Comparison of ENCODE assay signal across 21 mouse cellular contexts in the genomic region with DNA sequence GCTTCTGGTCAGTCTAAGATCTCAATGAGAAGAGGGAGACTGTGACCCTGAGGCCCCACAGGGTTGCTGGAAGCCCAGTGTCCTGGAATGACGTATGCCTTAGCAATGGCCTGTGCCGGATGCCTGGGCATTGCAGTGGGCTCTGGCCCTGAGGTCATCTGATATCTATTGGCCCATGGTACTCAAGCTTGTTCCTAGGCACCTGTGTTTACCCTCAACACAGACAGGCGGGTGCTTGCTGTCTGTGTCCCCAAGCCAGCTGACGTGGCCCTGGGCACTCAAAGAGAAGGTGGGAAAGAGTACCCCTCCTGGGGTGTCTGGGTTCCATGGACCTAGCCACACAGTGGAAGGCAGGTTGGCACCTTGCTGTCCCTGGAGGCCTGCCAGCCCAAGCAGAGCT.
"Had no signal": no experiment of that assay in that cellular context is flagged by ENCODE, and none has a peak within 500 bp of the region (broad histone marks: within the 10 kb centered on the region; RNA-seq: fewer than 3 reads in every experiment).

No protein-coding gene starts in this region.

- H3K4me3 ChIP-seq: limb, embryonic 10.5 days; limb, embryonic 13.5 days; liver, embryonic 12.5 days; liver, embryonic 15.5 days; lung, embryonic 15.5 days; midbrain, embryonic 15.5 days; neural tube, embryonic 13.5 days; stomach, embryonic 15.5 days had no signal

- H3K27me3 ChIP-seq: stomach, embryonic 15.5 days had no signal

- H3K27ac ChIP-seq: limb, embryonic 10.5 days; limb, embryonic 13.5 days; liver, embryonic 12.5 days; lung, embryonic 15.5 days; midbrain, embryonic 15.5 days; neural tube, embryonic 13.5 days; stomach, embryonic 15.5 days had no signal

- ATAC-seq: liver, embryonic 12.5 days; midbrain, embryonic 15.5 days had no signal

- DNase-seq: kidney, adult 9 months; kidney, postnatal 14 days; kidney, postnatal 4 days; layer of hippocampus, adult 9-11 months; liver; lung, postnatal 10 days; lung, postnatal 4 days; right cerebral cortex, adult 18-20 months; right cerebral cortex, postnatal 14 days; right cerebral cortex, postnatal 4 days; spleen, adult 18-20 months; thymus, postnatal 25 days had no signal

- H3K4me2 ChIP-seq: limb, embryonic 13.5 days; liver, embryonic 12.5 days; liver, embryonic 15.5 days; lung, embryonic 15.5 days; midbrain, embryonic 11.5 days; midbrain, embryonic 15.5 days; neural tube, embryonic 13.5 days; stomach, embryonic 15.5 days had no signal

- H3K9me3 ChIP-seq: limb, embryonic 10.5 days; limb, embryonic 13.5 days; liver, embryonic 12.5 days; liver, embryonic 15.5 days; lung, embryonic 15.5 days; midbrain, embryonic 15.5 days; neural tube, embryonic 13.5 days; stomach, embryonic 15.5 days had no signal

- H3K36me3 ChIP-seq: limb, embryonic 10.5 days; limb, embryonic 13.5 days; liver, embryonic 12.5 days; liver, embryonic 15.5 days; lung, embryonic 15.5 days; midbrain, embryonic 15.5 days; neural tube, embryonic 13.5 days; stomach, embryonic 15.5 days had no signal

- H3K9ac ChIP-seq: limb, embryonic 13.5 days; liver, embryonic 12.5 days; liver, embryonic 15.5 days; lung, embryonic 15.5 days; midbrain, embryonic 15.5 days; neural tube, embryonic 13.5 days; stomach, embryonic 15.5 days had no signal
